Mouse (Mus musculus): Measurements from ENCODE around the gene Dok5. TPM values are rescaled to one million over a fixed set of nuclear protein-coding genes. Genes with fewer than 3 reads are reported as not detected.

The Dok5 gene
- total RNA-seq, 1 experiment from 2014 or later, result 0.58 TPM

Other genes starting within 250 kb of the Dok5 start
- gene Pfdn4, start 235.4 kb upstream of the Dok5 start, total RNA-seq (2021), result 23.3 and 23.9 TPM in 2 replicates
- gene Cyp24a1, start 234.7 kb upstream of the Dok5 start, total RNA-seq (2021), result not detected in 2 replicates
- gene 4930470P17Rik, start 129.8 kb upstream of the Dok5 start, total RNA-seq (2021), result not detected in 2 replicates